Mouse (Mus musculus) embryonic facial prominence, embryonic 11.5 days (tissue): ENCODE measurements at regions not wholly inside any gene's neighbourhood (a gene's known extent, or its start where the extent isn't known, plus 50 kb on each side); places are given as distances from the start of the nearest gene placed in this dataset.

ENCODE experiments used
- ATAC-seq: fragments of 200-750 bp; cut with Nextera tagmentation; replicated peaks from 2 replicates; pipeline ENCODE4 v1.8.0; 2017; ENCODE audit warnings: low read depth; ENCODE audit not compliant: insufficient number of reproducible peaks, low FRiP score, low TSS enrichment
- DNase-seq: peaks from one replicate; pipeline ENCODE4 v3.0.0-alpha.2; 2015; ENCODE audit warnings: low spot score
- H3K27ac ChIP-seq: fragments of 300-500 bp; sonication (generic); replicated peaks from 2 replicates; pipeline ENCODE4 v1.5.1; 2014; ENCODE audit warnings: mild to moderate bottlenecking, low read depth, low read length, control low read depth
- H3K27me3 ChIP-seq: fragments of 300-500 bp; sonication (generic); 2 replicates; pipeline ENCODE4 v1.6.1; 2014; ENCODE audit warnings: mild to moderate bottlenecking, low read length, moderate library complexity, mixed read lengths; ENCODE audit not compliant: control insufficient read depth, insufficient read depth
- H3K36me3 ChIP-seq: fragments of 300-500 bp; sonication (generic); replicated peaks from 2 replicates; pipeline ENCODE4 v1.6.1; 2014; ENCODE audit warnings: low read depth, mild to moderate bottlenecking, low read length, moderate library complexity, mixed read lengths; ENCODE audit not compliant: control insufficient read depth, insufficient read depth
- H3K4me1 ChIP-seq: fragments of 300-500 bp; sonication (generic); 2 replicates; pipeline ENCODE4 v1.6.1; 2014; ENCODE audit warnings: low read length, mixed read lengths; ENCODE audit not compliant: control insufficient read depth, insufficient read depth
- H3K4me2 ChIP-seq: fragments of 300-500 bp; sonication (generic); 2 replicates; pipeline ENCODE4 v1.6.1; 2014; ENCODE audit warnings: low read depth, mild to moderate bottlenecking, control low read depth, low read length, moderate library complexity
- H3K4me3 ChIP-seq: fragments of 300-500 bp; sonication (generic); 2 replicates; pipeline ENCODE4 v1.5.1; 2014; ENCODE audit warnings: low read depth, low read length, control low read depth
- H3K9ac ChIP-seq: fragments of 300-500 bp; sonication (generic); replicated peaks from 2 replicates; pipeline ENCODE4 v1.6.1; 2014; ENCODE audit warnings: mild to moderate bottlenecking, control low read depth, low read length
- H3K9me3 ChIP-seq: fragments of 300-500 bp; sonication (generic); replicated peaks from 2 replicates; pipeline ENCODE4 v1.6.1; 2016; ENCODE audit warnings: mild to moderate bottlenecking, low read length, inconsistent platforms, mixed read lengths; ENCODE audit not compliant: control insufficient read depth
- WGBS: fragments of 180-500 bp; shearing (Covaris S2); extraction: QIAGEN DNeasy Blood & Tissue Kit; methylation state at CpG from one replicate; pipeline ENCODE4 v1.1.7; 2014; 5-methylcytosine and 5-hydroxymethylcytosine counted together

DNA sequence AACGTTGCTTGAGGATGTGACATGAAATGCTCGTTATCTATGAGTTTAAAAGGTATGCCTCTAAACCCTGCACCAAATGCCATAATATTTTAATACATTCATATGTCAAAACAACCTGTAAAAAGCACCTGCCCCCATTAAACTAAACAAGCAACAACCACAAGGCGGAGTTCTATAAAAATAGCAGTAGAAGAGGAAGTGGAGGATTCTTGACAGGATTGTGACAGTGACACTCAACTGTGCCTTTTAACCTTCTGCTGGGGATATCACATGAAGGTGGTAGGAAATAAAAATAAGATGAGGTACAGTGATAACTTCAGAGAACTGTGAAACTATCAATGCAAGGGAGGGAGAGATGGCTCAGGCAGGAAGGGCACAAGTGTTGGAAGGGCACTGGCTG is 58.6 kb upstream of the Dbx2 start:
- no peaks in the 10 kb centered on the region for H3K9me3 ChIP-seq
- no peaks in the 10 kb centered on the region for H3K36me3 ChIP-seq
- no peak overlapping the region for H3K27ac ChIP-seq
- H3K4me3 ChIP-seq: no peak overlapping the region
- no peak overlapping the region for H3K4me2 ChIP-seq
- no peak for DNase-seq
- H3K9ac ChIP-seq: no peak overlapping the region
- no peak for ATAC-seq
- H3K27me3 ChIP-seq: no peaks in the 10 kb centered on the region
- WGBS: 83% methylated on average over 3 of the region's 3 CpGs
- H3K4me1 ChIP-seq: no peaks in the 10 kb centered on the region

DNA sequence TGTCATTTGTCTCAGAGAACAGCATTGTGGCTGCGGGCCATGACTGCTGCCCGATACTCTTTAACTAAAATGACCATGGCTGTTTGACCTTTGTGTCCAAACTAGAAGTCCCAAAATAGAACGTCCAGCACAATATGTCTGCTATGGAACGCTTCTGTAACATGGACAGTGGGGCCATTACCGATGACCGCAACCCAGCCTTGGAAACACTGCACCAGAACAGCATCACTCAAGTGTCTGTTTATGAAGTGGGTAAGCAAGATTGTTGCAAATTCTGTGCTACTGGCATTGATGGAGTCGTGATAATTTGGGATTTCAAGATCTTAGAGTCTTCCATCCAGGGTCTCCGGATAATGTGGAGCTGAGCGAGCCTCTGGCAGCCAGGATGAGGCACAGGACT is 60.2 kb upstream of the Dbx2 start:
- DNase-seq (no peak), ATAC-seq (no peak)
- no peaks in the 10 kb centered on the region for H3K27me3 ChIP-seq
- WGBS: 85% methylated on average over 9 of the region's 9 CpGs
- no peak overlapping the region for H3K27ac ChIP-seq
- H3K4me3 ChIP-seq: no peak overlapping the region
- H3K36me3 ChIP-seq: no peaks in the 10 kb centered on the region
- no peak overlapping the region for H3K4me2 ChIP-seq
- H3K4me1 ChIP-seq: no peaks in the 10 kb centered on the region
- no peak overlapping the region for H3K9ac ChIP-seq
- no peaks in the 10 kb centered on the region for H3K9me3 ChIP-seq

DNA sequence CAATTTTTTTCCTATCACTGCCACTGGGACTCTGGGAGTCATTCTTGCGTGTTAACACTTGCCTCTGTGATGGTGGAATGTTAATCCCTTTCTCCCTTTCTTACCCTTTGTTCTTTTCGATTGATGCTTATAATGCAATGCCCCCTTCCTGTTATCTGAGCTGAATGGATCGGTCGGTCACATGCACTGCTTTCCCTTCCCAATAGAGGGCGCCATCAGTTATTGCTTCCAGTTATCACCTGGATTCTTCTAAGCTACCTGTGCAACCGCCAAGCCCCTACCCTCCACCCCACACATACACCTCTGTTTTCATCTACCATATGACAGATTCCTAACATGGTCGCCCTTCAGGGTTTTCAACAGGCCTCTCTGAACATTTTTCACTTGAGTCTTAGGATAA is 66.9 kb upstream of the Ano6 start:
- Histone ChIP-seq H3K4me3 (no peak overlapping the region), H3K27me3 (no peaks in the 10 kb centered on the region), H3K9ac (no peak overlapping the region), H3K36me3 (no peaks in the 10 kb centered on the region), H3K9me3 (no peaks in the 10 kb centered on the region), H3K27ac (no peak overlapping the region), H3K4me1 (no peaks in the 10 kb centered on the region), H3K4me2 (no peak overlapping the region)
- DNase-seq (no peak), ATAC-seq (no peak)
- 44% methylated on average over 7 of the region's 7 CpGs for WGBS

DNA sequence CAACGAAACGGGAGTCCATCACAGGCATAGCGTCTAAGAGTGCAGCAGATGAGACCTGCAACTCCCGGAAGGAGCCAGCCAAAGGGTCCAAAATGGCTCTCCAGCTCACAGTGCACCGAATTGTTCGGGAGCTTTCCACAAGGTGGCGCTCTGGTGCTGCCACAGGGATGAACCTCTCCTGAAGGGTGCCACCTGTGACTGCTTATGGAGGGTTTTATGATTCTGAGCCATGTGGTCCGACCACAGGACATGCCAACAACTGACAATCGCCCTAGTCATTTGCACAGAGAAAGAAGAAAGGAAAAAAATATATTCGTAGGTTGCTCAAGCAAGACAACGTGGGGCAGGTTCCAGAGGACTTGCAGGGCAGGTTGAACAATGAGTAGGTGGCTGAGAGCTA is 64.8 kb upstream of the Ano6 start:
- Histone ChIP-seq H3K4me2 (no peak overlapping the region), H3K4me1 (no peaks in the 10 kb centered on the region), H3K27ac (no peak overlapping the region), H3K27me3 (no peaks in the 10 kb centered on the region), H3K4me3 (no peak overlapping the region), H3K36me3 (no peaks in the 10 kb centered on the region), H3K9me3 (no peaks in the 10 kb centered on the region), H3K9ac (no peak overlapping the region)
- 41% methylated on average over 11 of the region's 11 CpGs for WGBS
- ATAC-seq (no peak), DNase-seq (peak; percentile 75)

DNA sequence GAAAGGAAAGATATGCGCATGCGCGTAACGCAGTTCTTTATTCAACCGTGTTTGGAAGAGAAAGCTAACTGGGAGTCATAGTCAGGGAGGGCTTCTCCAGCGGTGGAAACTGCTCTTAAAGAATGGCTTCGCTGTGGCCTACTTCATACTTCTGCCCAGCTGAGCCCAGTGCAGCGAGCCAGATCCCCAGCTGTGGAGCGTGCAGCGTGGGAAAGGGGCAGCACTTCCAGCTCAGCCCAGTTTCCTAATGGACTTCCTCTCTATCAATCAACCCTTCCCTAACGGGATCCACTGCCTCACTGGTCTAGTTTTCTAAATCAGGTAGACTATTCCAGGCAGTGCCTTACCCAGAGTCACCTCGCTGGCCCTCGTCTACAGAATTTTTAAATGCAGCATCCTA is 64.1 kb upstream of the Ano6 start:
- Histone ChIP-seq H3K27ac (no peak overlapping the region), H3K9me3 (no peaks in the 10 kb centered on the region), H3K4me3 (no peak overlapping the region), H3K4me2 (no peak overlapping the region), H3K4me1 (no peaks in the 10 kb centered on the region), H3K9ac (no peak overlapping the region), H3K36me3 (no peaks in the 10 kb centered on the region), H3K27me3 (no peaks in the 10 kb centered on the region)
- ATAC-seq (no peak), DNase-seq (no peak)
- WGBS: 82% methylated on average over 13 of the region's 13 CpGs

DNA sequence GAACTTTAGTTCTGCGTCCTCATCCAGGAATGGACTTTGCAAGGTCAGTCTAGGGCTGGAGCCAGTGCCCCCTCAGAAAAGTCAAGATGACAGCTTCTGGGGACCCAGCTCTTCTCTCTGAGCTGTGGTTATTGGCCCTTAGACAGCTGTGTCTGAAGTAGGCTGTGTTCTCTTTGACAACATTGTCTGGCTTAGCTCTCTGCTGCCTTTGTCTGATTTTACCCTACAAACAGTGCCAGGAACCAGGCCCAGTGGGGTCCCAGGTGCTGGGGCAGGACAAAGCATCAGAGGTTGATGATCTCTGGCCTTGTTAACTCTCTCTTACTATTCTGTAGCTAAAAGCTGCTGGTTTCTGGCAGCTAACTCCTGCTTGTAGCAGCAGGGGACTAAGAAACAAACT is 54.9 kb upstream of the Ano6 start:
- no peak for DNase-seq
- Histone ChIP-seq H3K9me3 (no peaks in the 10 kb centered on the region), H3K36me3 (no peaks in the 10 kb centered on the region), H3K27ac (no peak overlapping the region), H3K4me2 (no peak overlapping the region), H3K4me3 (no peak overlapping the region), H3K9ac (no peak overlapping the region), H3K27me3 (no peaks in the 10 kb centered on the region), H3K4me1 (no peaks in the 10 kb centered on the region)
- WGBS: 77% methylated on average over 1 of the region's 1 CpGs
- no peak for ATAC-seq
